Mouse (Mus musculus): ENCODE results near the gene Vmn2r4. TPM values are rescaled to one million over a fixed set of nuclear protein-coding genes. Genes with fewer than 3 reads are reported as not detected.
"Not testable (repeated sequence)": the region's sequence is repeated elsewhere in the genome, so short reads cannot be mapped to it uniquely, and the experiment has no call there.

The Vmn2r4 gene
- not detected in 2 replicates for polyA plus RNA-seq (2016; fragmentation: Nextera tagmentation; extraction: Ambion mirVana)

DNA sequence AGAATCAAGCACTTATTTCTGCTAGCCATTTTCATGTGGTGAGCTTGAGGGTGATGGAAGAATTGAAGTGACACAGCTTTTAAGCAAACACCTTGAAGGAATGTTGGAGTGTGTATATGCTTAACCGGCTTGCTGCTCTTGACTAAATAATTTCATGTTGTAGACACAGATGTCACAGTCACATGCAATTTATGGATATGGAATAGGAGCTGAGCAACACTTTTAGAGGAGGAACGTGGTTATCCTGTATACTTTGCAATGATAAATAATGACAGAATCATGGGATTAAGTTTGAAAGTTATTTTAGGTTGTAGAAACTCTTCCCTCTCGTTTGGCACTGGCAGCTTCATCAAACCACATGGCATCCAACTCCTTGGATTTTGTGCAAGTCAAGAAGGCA is at the start of gene Vmn2r4:
Gene Vmn2r4 (minus strand): TSS at position 101 of the 400 bp plus-strand sequence.
- not testable (repeated sequence) for H3K9me3 ChIP-seq (replicated peaks); H3K27ac ChIP-seq; H3K27me3 ChIP-seq (replicated peaks); ATAC-seq; H3K4me1 ChIP-seq; H3K4me3 ChIP-seq; H3K9ac ChIP-seq; H3K4me2 ChIP-seq; H3K36me3 ChIP-seq
- WGBS (ENCODE audit: insufficient replicate concordance) = 59% methylated on average over 3 of the region's 3 CpGs

- H3K36me3 ChIP-seq; ATAC-seq; H3K9me3 ChIP-seq (replicated peaks): not testable (repeated sequence)
Observed at GRCm38 (mm10) chr3:64434261-64434660, 19.1 kb upstream of the Vmn2r4 start.

DNA sequence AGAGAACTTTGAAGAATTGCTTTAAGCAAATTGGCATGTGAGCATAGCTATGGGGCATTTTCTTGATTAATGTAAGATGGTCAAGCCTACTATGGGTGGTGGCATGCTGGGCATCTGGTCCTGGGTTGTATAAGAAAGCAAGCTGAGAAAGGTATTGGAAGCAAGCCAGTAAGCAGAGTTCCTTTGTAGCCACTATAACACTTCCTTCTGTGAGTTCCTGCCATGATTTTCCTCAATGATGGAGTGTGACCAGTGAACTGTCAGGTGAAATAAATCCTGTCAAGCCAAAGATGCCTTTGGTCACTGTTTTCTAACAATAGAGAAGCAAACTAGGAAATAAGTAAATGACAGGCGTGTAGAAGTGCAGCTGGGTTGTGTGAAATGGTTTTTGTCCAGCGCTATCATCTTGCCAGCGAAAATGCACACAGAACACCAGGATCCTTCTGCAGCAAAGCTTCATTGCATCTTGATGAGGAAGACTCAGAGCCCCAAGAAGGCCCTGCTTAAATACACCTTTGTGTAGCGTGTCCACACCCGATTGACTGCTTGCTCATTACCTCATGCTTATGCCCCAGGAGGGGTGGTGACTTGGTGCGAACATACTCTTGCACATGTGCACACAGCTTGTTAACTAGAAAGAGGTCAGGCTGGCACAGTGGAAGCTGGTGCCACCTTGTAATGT is 13.1 kb upstream of the Vmn2r4 start:
- H3K9me3 ChIP-seq (replicated peaks); H3K27ac ChIP-seq; H3K4me3 ChIP-seq; H3K36me3 ChIP-seq; H3K4me1 ChIP-seq; H3K9ac ChIP-seq; ATAC-seq; H3K4me2 ChIP-seq; H3K27me3 ChIP-seq (replicated peaks): not testable (repeated sequence)
- WGBS (ENCODE audit: insufficient replicate concordance) = 77% methylated on average over 6 of the region's 6 CpGs

More at GRCm38 (mm10) chr3:64434261-64434660, 19.1 kb upstream of the Vmn2r4 start:
- not testable (repeated sequence) for H3K4me3 ChIP-seq; H3K27ac ChIP-seq; H3K27me3 ChIP-seq (replicated peaks); H3K4me1 ChIP-seq; H3K4me2 ChIP-seq; H3K9ac ChIP-seq
- 74% methylated on average over 7 of the region's 7 CpGs for WGBS (ENCODE audit: insufficient replicate concordance)

DNA sequence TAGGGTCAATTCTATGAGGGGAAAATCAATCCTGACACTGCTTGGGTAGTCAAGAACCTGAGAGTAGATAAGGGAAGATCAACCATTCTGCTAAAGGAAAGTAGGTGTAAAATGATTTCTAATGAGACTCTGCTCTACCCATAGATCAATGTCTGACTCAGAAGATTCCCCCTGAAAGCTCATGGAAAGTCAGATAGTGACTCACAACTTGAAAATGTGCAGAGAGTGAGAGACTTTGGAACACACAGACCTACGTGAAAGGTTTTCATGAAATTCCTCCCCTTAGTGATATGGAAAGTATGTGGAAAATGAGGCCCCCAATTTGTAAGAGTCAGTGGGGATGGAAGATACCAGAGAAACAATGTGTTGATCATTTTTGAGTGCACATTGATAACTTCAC is 7.0 kb upstream of the Vmn2r4 start:
- not testable (repeated sequence) for H3K9me3 ChIP-seq (replicated peaks); H3K4me1 ChIP-seq; H3K9ac ChIP-seq; H3K36me3 ChIP-seq; ATAC-seq; H3K4me3 ChIP-seq; H3K4me2 ChIP-seq; H3K27ac ChIP-seq; H3K27me3 ChIP-seq (replicated peaks)
- WGBS (ENCODE audit: insufficient replicate concordance) = 62% methylated on average over 1 of the region's 1 CpGs

DNA sequence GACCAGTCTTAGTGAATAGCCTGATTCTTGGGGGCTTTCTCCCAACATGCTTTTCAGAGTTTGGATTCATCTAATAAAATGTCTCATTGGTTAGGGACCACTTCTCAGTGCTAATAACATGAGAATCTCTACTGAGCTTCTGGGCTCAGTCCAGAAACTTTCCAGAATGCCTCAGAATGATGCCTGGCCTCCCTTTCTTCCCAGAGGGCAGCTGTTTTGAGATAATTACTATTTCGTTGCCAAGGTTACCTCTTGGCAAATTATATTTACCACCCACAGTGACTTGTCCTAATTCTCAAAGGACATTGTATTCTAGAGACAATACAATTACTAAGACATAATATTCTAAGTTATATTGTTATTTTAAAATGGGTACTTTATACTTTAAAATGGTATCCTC is 2.3 kb upstream of the Vmn2r4 start:
- not testable (repeated sequence) for H3K27ac ChIP-seq; H3K36me3 ChIP-seq; ATAC-seq; H3K9me3 ChIP-seq (replicated peaks); H3K9ac ChIP-seq; H3K4me2 ChIP-seq; H3K27me3 ChIP-seq (replicated peaks); H3K4me1 ChIP-seq; H3K4me3 ChIP-seq
- 70% methylated on average over 1 of the region's 1 CpGs for WGBS (ENCODE audit: insufficient replicate concordance)

GRCm38 (mm10) chr3:64414253-64414652 is 915 bp downstream of the Vmn2r4 start:
- not testable (repeated sequence) for H3K9me3 ChIP-seq (replicated peaks); H3K4me1 ChIP-seq; H3K27ac ChIP-seq; H3K4me2 ChIP-seq; H3K9ac ChIP-seq; H3K36me3 ChIP-seq; ATAC-seq; H3K27me3 ChIP-seq (replicated peaks); H3K4me3 ChIP-seq

GRCm38 (mm10) chr3:64359286-64360035 is 55.7 kb downstream of the Vmn2r4 start:
- no peak for ATAC-seq
- Histone ChIP-seq H3K36me3 (no peaks in the 10 kb centered on the region), H3K27ac (no peak overlapping the region), H3K4me2 (no peak overlapping the region), H3K9ac (no peak overlapping the region), H3K4me1 (no peaks in the 10 kb centered on the region), H3K9me3 (replicated peaks) (no peaks in the 10 kb centered on the region), H3K4me3 (no peak overlapping the region), H3K27me3 (replicated peaks) (no peaks in the 10 kb centered on the region)
- WGBS (ENCODE audit: insufficient replicate concordance) = 56% methylated on average over 2 of the region's 2 CpGs

Other genes with a start within 250 kb of the Vmn2r4 start
- not detected in 2 replicates for gene Vmn2r3, start 125.7 kb downstream of the Vmn2r4 start, polyA plus RNA-seq (2016; fragmentation: Nextera tagmentation; extraction: Ambion mirVana)
- gene Vmn2r5, start 94.5 kb upstream of the Vmn2r4 start, polyA plus RNA-seq (2016; fragmentation: Nextera tagmentation; extraction: Ambion mirVana) = not detected in 2 replicates
- not detected in 2 replicates for gene Vmn2r6, start 150.5 kb upstream of the Vmn2r4 start, polyA plus RNA-seq (2016; fragmentation: Nextera tagmentation; extraction: Ambion mirVana)